Mouse (Mus musculus): ENCODE results near the gene Ccdc189.

- no peak for TF ChIP-seq CTCF (conservative IDR thresholded peaks at IDR 0.05; ENCODE audit: low read length)
- TF ChIP-seq NANOG (IDR thresholded peaks at IDR 0.05; ENCODE audit: borderline replicate concordance, low read length): no peak
These were observed 13.3 kb upstream of the Ccdc189 start for GRCm38 (mm10) chr7:127601735-127602134.
